Mouse (Mus musculus): Measurements from ENCODE around the gene Derl3.

DNA sequence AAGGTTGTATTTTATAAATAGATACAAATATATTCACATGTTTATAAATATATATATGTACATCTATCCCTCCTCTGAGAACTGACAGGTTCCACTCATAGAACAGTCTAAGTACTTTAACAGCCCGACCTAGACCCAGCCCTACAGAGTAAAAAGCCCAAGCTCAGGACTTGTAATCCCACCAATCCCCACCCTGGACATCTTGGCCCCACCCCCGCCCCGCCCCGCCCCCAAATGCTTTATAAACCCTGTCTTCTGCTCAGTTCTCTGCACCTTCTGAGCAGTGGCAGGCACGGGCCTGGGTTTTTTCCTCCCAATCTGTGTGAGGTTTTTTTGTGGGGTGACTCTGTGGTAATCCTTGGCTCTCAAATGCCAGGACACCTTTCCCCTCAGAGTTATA lies 39.1 kb upstream of the Derl3 start:
- TF ChIP-seq CTCF (IDR thresholded peaks at IDR 0.05) (no peak), EP300 (IDR thresholded peaks at IDR 0.05) (no peak)

Measured in lung, postnatal 0 days (tissue).